Mouse (Mus musculus) lung, postnatal 0 days (tissue): ENCODE measurements around the gene Gm20388. TPM values are rescaled to one million over a fixed set of nuclear protein-coding genes. Genes with fewer than 3 reads are reported as not detected.

Source experiments
- ATAC-seq: fragments of 200-750 bp; cut with Nextera tagmentation; 2 replicates; pipeline ENCODE4 v1.8.0; 2017; ENCODE audit warnings: moderate library complexity
- DNase-seq: peaks from one replicate; pipeline ENCODE4 v3.0.0-alpha.2; 2016; ENCODE audit warnings: low spot score
- H3K27ac ChIP-seq: fragments of 300-500 bp; sonication (generic); 2 replicates; pipeline ENCODE4 v1.5.1; 2014; ENCODE audit warnings: antibody characterized with exemption, mild to moderate bottlenecking, low read length, mixed read lengths
- H3K27me3 ChIP-seq: fragments of 300-500 bp; sonication (generic); replicated peaks from 2 replicates; pipeline ENCODE4 v1.6.1; 2014; ENCODE audit warnings: low read length, mixed read lengths; ENCODE audit not compliant: insufficient read depth
- H3K36me3 ChIP-seq: fragments of 300-500 bp; sonication (generic); 2 replicates; pipeline ENCODE4 v1.6.1; 2014; ENCODE audit warnings: low read length, mixed read lengths; ENCODE audit not compliant: insufficient read depth
- H3K4me1 ChIP-seq: fragments of 300-500 bp; sonication (generic); 2 replicates; pipeline ENCODE4 v1.6.1; 2014; ENCODE audit warnings: antibody characterized with exemption, low read depth, low read length, mixed read lengths; ENCODE audit not compliant: insufficient read depth
- H3K4me2 ChIP-seq: fragments of 300-500 bp; sonication (generic); replicated peaks from 2 replicates; pipeline ENCODE4 v1.6.1; 2014; ENCODE audit warnings: low read depth, mild to moderate bottlenecking, low read length, moderate library complexity, mixed read lengths
- H3K4me3 ChIP-seq: fragments of 300-500 bp; sonication (generic); 2 replicates; pipeline ENCODE4 v1.5.1; 2014; ENCODE audit warnings: low read depth, low read length
- H3K9ac ChIP-seq: fragments of 300-500 bp; sonication (generic); replicated peaks from 2 replicates; pipeline ENCODE4 v1.6.1; 2014; ENCODE audit warnings: low read depth, mild to moderate bottlenecking
- H3K9me3 ChIP-seq: fragments of 300-500 bp; sonication (generic); 2 replicates; pipeline ENCODE4 v1.6.1; 2016; ENCODE audit warnings: low read length, mixed read lengths
- CTCF ChIP-seq: IDR thresholded peaks from 2 replicates; pipeline ENCODE4 v1.5.1; 2016; ENCODE audit warnings: antibody characterized with exemption, mild to moderate bottlenecking
- EP300 ChIP-seq: IDR thresholded peaks from 2 replicates; pipeline ENCODE4 v1.6.1; 2016; ENCODE audit warnings: antibody characterized with exemption, mild to moderate bottlenecking, control low read depth
- WGBS: fragments of 180-500 bp; shearing (Covaris S2); extraction: QIAGEN DNeasy Blood & Tissue Kit; methylation state at CpG from one replicate; pipeline ENCODE4 v1.1.7; 2014; 5-methylcytosine and 5-hydroxymethylcytosine counted together
- polyA plus RNA-seq: library from polyadenylated mRNA; unstranded; fragments of >200 nt; fragmentation: Nextera tagmentation; extraction: Ambion mirVana; gene quantifications from 2 replicates; pipeline ENCODE4 v1.2.1, GENCODE M21; 2015

Gm20388 gene
- polyA plus RNA-seq, 1 experiment from 2014 or later: not detected

- ATAC-seq: no peak
- Histone ChIP-seq H3K27me3 (no peaks in the 10 kb centered on the region), H3K9me3 (no peaks in the 10 kb centered on the region), H3K9ac (no peak overlapping the region), H3K27ac (no peak overlapping the region), H3K4me3 (no peak overlapping the region), H3K4me2 (no peak overlapping the region), H3K4me1 (peaks cover 27% of the 10 kb centered on the region), H3K36me3 (no peaks in the 10 kb centered on the region)
- 53% methylated on average over 2 of the region's 2 CpGs for WGBS
- no peak for DNase-seq
- TF ChIP-seq EP300 (no peak), CTCF (no peak)
Observed at GRCm38 (mm10) chr8:122992296-122992695, 3081.7 kb downstream of the Gm20388 start.

GRCm38 (mm10) chr8:122993031-122993430, 3082.4 kb downstream of the Gm20388 start:
- no peak for DNase-seq
- H3K27ac ChIP-seq: no peak overlapping the region
- 71% methylated on average over 3 of the region's 3 CpGs for WGBS

GRCm38 (mm10) chr8:122993740-122994139, 3083.1 kb downstream of the Gm20388 start:
- no peak for DNase-seq
- H3K36me3 ChIP-seq: no peaks in the 10 kb centered on the region
- no peaks in the 10 kb centered on the region for H3K9me3 ChIP-seq
- H3K4me2 ChIP-seq: no peak overlapping the region
- TF ChIP-seq CTCF (no peak), EP300 (no peak)
- WGBS: 60% methylated on average over 5 of the region's 5 CpGs
- no peak overlapping the region for H3K9ac ChIP-seq
- no peaks in the 10 kb centered on the region for H3K27me3 ChIP-seq
- no peak overlapping the region for H3K4me3 ChIP-seq
- ATAC-seq: no peak
- H3K27ac ChIP-seq: no peak overlapping the region
- H3K4me1 ChIP-seq: peaks cover 24% of the 10 kb centered on the region

More at GRCm38 (mm10) chr8:122993031-122993430, 3082.4 kb downstream of the Gm20388 start:
- Histone ChIP-seq H3K4me3 (no peak overlapping the region), H3K36me3 (no peaks in the 10 kb centered on the region), H3K4me1 (peaks cover 24% of the 10 kb centered on the region), H3K27me3 (no peaks in the 10 kb centered on the region), H3K9ac (no peak overlapping the region), H3K9me3 (no peaks in the 10 kb centered on the region), H3K4me2 (no peak overlapping the region)
- no peak for ATAC-seq
- TF ChIP-seq CTCF (no peak), EP300 (no peak)

- Histone ChIP-seq H3K9ac (no peak overlapping the region), H3K9me3 (no peaks in the 10 kb centered on the region), H3K27me3 (no peaks in the 10 kb centered on the region), H3K4me2 (no peak overlapping the region), H3K27ac (no peak overlapping the region), H3K36me3 (no peaks in the 10 kb centered on the region), H3K4me3 (no peak overlapping the region), H3K4me1 (peaks cover 11% of the 10 kb centered on the region)
- DNase-seq: no peak
- TF ChIP-seq EP300 (no peak), CTCF (0 out of 2 replicates have a peak, but pooled peaks have one; percentile 17)
- WGBS: 59% methylated on average over 4 of the region's 4 CpGs
- no peak for ATAC-seq
Observed at GRCm38 (mm10) chr8:122997963-122998362, 3087.3 kb downstream of the Gm20388 start.

DNA sequence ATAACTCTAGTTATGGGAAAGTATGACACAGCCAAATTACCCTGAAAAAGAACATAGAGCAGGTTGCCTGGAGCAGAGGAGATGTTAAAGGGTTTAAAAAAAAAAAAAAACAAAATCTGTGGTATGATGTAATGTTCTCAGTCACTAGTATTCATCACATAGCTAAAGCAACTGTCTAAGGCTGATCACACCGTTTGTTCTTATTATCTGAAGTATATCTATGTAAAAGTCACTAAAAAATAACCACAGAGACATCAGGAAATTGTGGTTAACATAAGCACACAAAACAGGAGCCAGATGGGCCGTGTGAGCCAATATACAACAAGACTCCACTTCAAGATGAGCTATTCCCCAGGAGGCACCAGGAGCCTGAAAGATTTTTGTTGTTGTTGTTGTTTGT, 3089.7 kb downstream of the Gm20388 start:
- Histone ChIP-seq H3K9me3 (no peaks in the 10 kb centered on the region), H3K27me3 (no peaks in the 10 kb centered on the region), H3K4me3 (no peak overlapping the region), H3K9ac (no peak overlapping the region), H3K36me3 (no peaks in the 10 kb centered on the region), H3K27ac (no peak overlapping the region), H3K4me2 (no peak overlapping the region), H3K4me1 (no peaks in the 10 kb centered on the region; the same call in 1 of the 2 replicates)
- no peak for TF ChIP-seq EP300
- TF ChIP-seq CTCF: no peak
- ATAC-seq (no peak), DNase-seq (no peak)
- WGBS: 44% methylated on average over 2 of the region's 2 CpGs

DNA sequence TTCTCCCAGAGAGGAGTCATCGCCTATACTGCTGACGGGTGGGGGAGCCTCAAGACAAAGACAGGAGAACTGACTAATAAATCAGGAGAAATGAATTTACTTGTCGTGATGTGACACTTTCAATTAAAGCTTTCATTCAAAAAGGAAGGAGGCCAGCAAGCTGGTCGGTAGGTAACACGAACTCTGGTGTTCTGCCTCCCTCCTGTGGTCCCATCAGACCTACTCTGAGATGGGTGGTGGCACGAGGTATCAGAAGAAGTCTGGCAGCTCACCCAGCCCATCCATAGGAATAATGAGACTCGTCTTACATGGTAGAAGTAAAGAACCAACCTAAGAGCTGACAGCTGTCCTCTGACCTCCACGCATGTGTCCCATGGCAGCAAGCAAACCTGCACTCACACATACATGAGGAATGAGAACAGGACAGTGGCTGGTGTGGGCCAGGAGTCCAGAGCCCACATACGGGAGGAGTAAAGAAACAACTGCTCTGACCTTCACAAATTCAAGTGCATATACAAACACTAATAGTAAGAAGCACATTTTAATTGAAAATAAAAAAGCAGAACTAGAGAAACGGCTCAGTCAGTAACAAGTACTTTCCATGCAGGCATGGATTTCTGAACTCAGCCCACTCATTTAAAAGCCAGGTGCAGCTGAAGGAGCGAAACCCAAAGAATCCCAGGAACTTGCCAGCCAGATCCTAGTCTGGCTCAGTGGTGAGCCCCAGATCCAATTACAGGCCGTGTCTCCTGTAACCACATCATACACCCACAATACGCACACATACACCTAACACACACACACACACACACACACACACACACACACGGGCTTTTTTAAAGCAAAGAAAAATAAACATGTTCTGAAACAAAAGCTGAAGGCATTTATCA, 3093.6 kb downstream of the Gm20388 start:
- no peaks in the 10 kb centered on the region for H3K9me3 ChIP-seq
- no peaks in the 10 kb centered on the region for H3K36me3 ChIP-seq
- no peak overlapping the region for H3K9ac ChIP-seq
- H3K4me2 ChIP-seq: no peak overlapping the region; the same call in 1 of the 2 replicates
- TF ChIP-seq EP300 (no peak), CTCF (peak; percentile 42; the same call in 1 of the 2 replicates)
- H3K4me1 ChIP-seq: peaks cover 15% of the 10 kb centered on the region; the same call in 1 of the 2 replicates
- no peak overlapping the region for H3K4me3 ChIP-seq
- DNase-seq (peak; percentile 45), ATAC-seq (peak; percentile 32; the same call in 1 of the 2 replicates)
- H3K27ac ChIP-seq: no peak overlapping the region
- no peaks in the 10 kb centered on the region for H3K27me3 ChIP-seq
- WGBS: 47% methylated on average over 14 of the region's 14 CpGs
